Mouse (Mus musculus) heart, embryonic 13.5 days (tissue): ENCODE measurements at regions not wholly inside any gene's neighbourhood (a gene's known extent, or its start where the extent isn't known, plus 50 kb on each side); places are given as distances from the start of the nearest gene placed in this dataset.

Source experiments
- ATAC-seq: fragments of 200-750 bp; cut with Nextera tagmentation; 2 replicates; pipeline ENCODE4 v1.8.0; 2017; ENCODE audit warnings: moderate TSS enrichment; ENCODE audit not compliant: insufficient number of reproducible peaks, low FRiP score, low TSS enrichment; ENCODE audit errors: extremely low read depth
- H3K27ac ChIP-seq: fragments of 300-500 bp; sonication (generic); replicated peaks from 2 replicates; pipeline ENCODE4 v1.5.1; 2015; ENCODE audit warnings: moderate library complexity, mild to moderate bottlenecking, inconsistent platforms
- H3K27me3 ChIP-seq: fragments of 300-500 bp; sonication (generic); replicated peaks from 2 replicates; pipeline ENCODE4 v1.6.1; 2015; ENCODE audit warnings: mild to moderate bottlenecking, inconsistent platforms
- H3K36me3 ChIP-seq: fragments of 300-500 bp; sonication (generic); 2 replicates; pipeline ENCODE4 v1.6.1; 2015; ENCODE audit warnings: mild to moderate bottlenecking, inconsistent platforms
- H3K4me1 ChIP-seq: fragments of 300-500 bp; sonication (generic); 2 replicates; pipeline ENCODE4 v1.6.1; 2015; ENCODE audit warnings: inconsistent platforms
- H3K4me2 ChIP-seq: fragments of 300-500 bp; sonication (generic); 2 replicates; pipeline ENCODE4 v1.6.1; 2015; ENCODE audit warnings: inconsistent platforms, mild to moderate bottlenecking, moderate library complexity
- H3K4me3 ChIP-seq: fragments of 300-500 bp; sonication (generic); 2 replicates; pipeline ENCODE4 v1.5.1; 2015; ENCODE audit warnings: moderate library complexity, mild to moderate bottlenecking, inconsistent platforms
- H3K9ac ChIP-seq: fragments of 300-500 bp; sonication (generic); 2 replicates; pipeline ENCODE4 v1.6.1; 2015; ENCODE audit warnings: inconsistent platforms, mild to moderate bottlenecking, moderate library complexity
- H3K9me3 ChIP-seq: fragments of 300-500 bp; sonication (generic); 2 replicates; pipeline ENCODE4 v1.6.1; 2016; ENCODE audit warnings: inconsistent platforms
- WGBS: fragments of 180-500 bp; shearing (Covaris S2); methylation state at CpG from one replicate; pipeline ENCODE4 v1.1.7; 2015; ENCODE audit warnings: mixed read lengths; 5-methylcytosine and 5-hydroxymethylcytosine counted together

GRCm38 (mm10) chr7:37093721-37094120, 395.8 kb downstream of the Tshz3 start:
- Histone ChIP-seq H3K9ac (no peak overlapping the region), H3K27ac (no peak overlapping the region), H3K36me3 (no peaks in the 10 kb centered on the region), H3K4me2 (no peak overlapping the region), H3K9me3 (no peaks in the 10 kb centered on the region), H3K4me3 (no peak overlapping the region), H3K4me1 (0 out of 2 replicates have a peak, but pooled peaks cover 3% of the 10 kb centered on the region), H3K27me3 (peaks cover 13% of the 10 kb centered on the region)
- 67% methylated on average over 3 of the region's 3 CpGs for WGBS
- no peak for ATAC-seq

- Histone ChIP-seq H3K4me2 (no peak overlapping the region), H3K27me3 (peaks cover 13% of the 10 kb centered on the region), H3K9ac (no peak overlapping the region), H3K4me3 (no peak overlapping the region), H3K36me3 (no peaks in the 10 kb centered on the region), H3K4me1 (0 out of 2 replicates have a peak, but pooled peaks cover 3% of the 10 kb centered on the region), H3K27ac (no peak overlapping the region), H3K9me3 (no peaks in the 10 kb centered on the region)
- ATAC-seq = no peak
- WGBS = 55% methylated on average over 11 of the region's 11 CpGs
Measured at GRCm38 (mm10) chr7:37095839-37096238, 397.9 kb downstream of the Tshz3 start.

GRCm38 (mm10) chr7:37096291-37096690, 398.4 kb downstream of the Tshz3 start:
- Histone ChIP-seq H3K9ac (no peak overlapping the region), H3K4me2 (no peak overlapping the region), H3K27me3 (peaks cover 13% of the 10 kb centered on the region), H3K36me3 (no peaks in the 10 kb centered on the region), H3K9me3 (no peaks in the 10 kb centered on the region), H3K4me1 (0 out of 2 replicates have a peak, but pooled peaks cover 3% of the 10 kb centered on the region), H3K27ac (no peak overlapping the region), H3K4me3 (no peak overlapping the region)
- ATAC-seq = no peak
- 69% methylated on average over 5 of the region's 5 CpGs for WGBS

GRCm38 (mm10) chr7:37098950-37099349, 401.0 kb downstream of the Tshz3 start:
- peaks cover 13% of the 10 kb centered on the region for H3K27me3 ChIP-seq
- no peak overlapping the region for H3K9ac ChIP-seq
- no peak overlapping the region for H3K4me3 ChIP-seq
- H3K4me2 ChIP-seq = no peak overlapping the region
- no peak for ATAC-seq
- WGBS = 23% methylated on average over 5 of the region's 5 CpGs
- no peaks in the 10 kb centered on the region for H3K4me1 ChIP-seq
- no peak overlapping the region for H3K27ac ChIP-seq
- no peaks in the 10 kb centered on the region for H3K36me3 ChIP-seq
- H3K9me3 ChIP-seq = no peaks in the 10 kb centered on the region

- Histone ChIP-seq H3K36me3 (no peaks in the 10 kb centered on the region), H3K4me3 (no peak overlapping the region), H3K9ac (no peak overlapping the region), H3K4me1 (no peaks in the 10 kb centered on the region), H3K9me3 (no peaks in the 10 kb centered on the region), H3K27ac (no peak overlapping the region), H3K27me3 (no peaks in the 10 kb centered on the region; the same call in 1 of the 2 replicates), H3K4me2 (no peak overlapping the region)
- 84% methylated on average over 9 of the region's 9 CpGs for WGBS
- ATAC-seq = no peak
Measured at GRCm38 (mm10) chr7:37104671-37105070, 406.8 kb downstream of the Tshz3 start.

GRCm38 (mm10) chr7:37111071-37111470, 413.2 kb downstream of the Tshz3 start:
- 71% methylated on average over 6 of the region's 6 CpGs for WGBS

GRCm38 (mm10) chr7:37120776-37121175, 422.9 kb downstream of the Tshz3 start:
- Histone ChIP-seq H3K9me3 (no peaks in the 10 kb centered on the region), H3K4me3 (no peak overlapping the region), H3K4me1 (no peaks in the 10 kb centered on the region), H3K4me2 (no peak overlapping the region), H3K9ac (no peak overlapping the region), H3K27me3 (no peaks in the 10 kb centered on the region), H3K36me3 (no peaks in the 10 kb centered on the region), H3K27ac (no peak overlapping the region)
- no peak for ATAC-seq
- 70% methylated on average over 4 of the region's 4 CpGs for WGBS

More at GRCm38 (mm10) chr7:37111071-37111470, 413.2 kb downstream of the Tshz3 start:
- H3K9me3 ChIP-seq = no peaks in the 10 kb centered on the region
- H3K4me1 ChIP-seq = no peaks in the 10 kb centered on the region
- no peak overlapping the region for H3K9ac ChIP-seq
- no peak overlapping the region for H3K4me2 ChIP-seq
- no peak for ATAC-seq
- no peak overlapping the region for H3K27ac ChIP-seq
- no peaks in the 10 kb centered on the region for H3K36me3 ChIP-seq
- H3K27me3 ChIP-seq = no peaks in the 10 kb centered on the region
- H3K4me3 ChIP-seq = no peak overlapping the region

- H3K9me3 ChIP-seq = no peaks in the 10 kb centered on the region
- WGBS = 76% methylated on average over 12 of the region's 12 CpGs
Measured at GRCm38 (mm10) chr7:37140191-37140590, 442.3 kb downstream of the Tshz3 start.

GRCm38 (mm10) chr7:37142780-37143179, 444.9 kb downstream of the Tshz3 start:
- H3K4me2 ChIP-seq = no peak overlapping the region
- no peaks in the 10 kb centered on the region for H3K36me3 ChIP-seq
- 0 out of 2 replicates have a peak, but pooled peaks cover 3% of the 10 kb centered on the region for H3K27me3 ChIP-seq
- 85% methylated on average over 5 of the region's 5 CpGs for WGBS
- H3K9ac ChIP-seq = no peak overlapping the region
- H3K9me3 ChIP-seq = no peaks in the 10 kb centered on the region
- ATAC-seq = no peak
- H3K4me3 ChIP-seq = no peak overlapping the region
- H3K4me1 ChIP-seq = no peaks in the 10 kb centered on the region
- no peak overlapping the region for H3K27ac ChIP-seq

More at GRCm38 (mm10) chr7:37140191-37140590, 442.3 kb downstream of the Tshz3 start:
- H3K27me3 ChIP-seq = 0 out of 2 replicates have a peak, but pooled peaks cover 3% of the 10 kb centered on the region
- H3K9ac ChIP-seq = no peak overlapping the region
- H3K4me3 ChIP-seq = no peak overlapping the region
- no peaks in the 10 kb centered on the region for H3K4me1 ChIP-seq
- no peaks in the 10 kb centered on the region for H3K36me3 ChIP-seq
- H3K4me2 ChIP-seq = no peak overlapping the region
- H3K27ac ChIP-seq = no peak overlapping the region
- no peak for ATAC-seq

GRCm38 (mm10) chr7:37144303-37144702, 446.4 kb downstream of the Tshz3 start:
- ATAC-seq = no peak
- Histone ChIP-seq H3K36me3 (no peaks in the 10 kb centered on the region), H3K27ac (no peak overlapping the region), H3K9me3 (no peaks in the 10 kb centered on the region), H3K9ac (no peak overlapping the region), H3K4me1 (no peaks in the 10 kb centered on the region), H3K27me3 (0 out of 2 replicates have a peak, but pooled peaks cover 3% of the 10 kb centered on the region), H3K4me3 (no peak overlapping the region), H3K4me2 (no peak overlapping the region)
- WGBS = 56% methylated on average over 6 of the region's 6 CpGs

GRCm38 (mm10) chr7:37149711-37150110, 451.8 kb downstream of the Tshz3 start:
- Histone ChIP-seq H3K27ac (no peak overlapping the region), H3K9me3 (no peaks in the 10 kb centered on the region), H3K36me3 (no peaks in the 10 kb centered on the region), H3K4me2 (no peak overlapping the region), H3K4me3 (no peak overlapping the region), H3K27me3 (no peaks in the 10 kb centered on the region), H3K9ac (no peak overlapping the region), H3K4me1 (no peaks in the 10 kb centered on the region)
- 73% methylated on average over 5 of the region's 5 CpGs for WGBS
- no peak for ATAC-seq

GRCm38 (mm10) chr7:37159801-37160200, 461.9 kb downstream of the Tshz3 start:
- Histone ChIP-seq H3K9me3 (no peaks in the 10 kb centered on the region), H3K4me3 (no peak overlapping the region), H3K27ac (no peak overlapping the region), H3K4me2 (no peak overlapping the region), H3K36me3 (no peaks in the 10 kb centered on the region), H3K4me1 (no peaks in the 10 kb centered on the region), H3K9ac (no peak overlapping the region), H3K27me3 (no peaks in the 10 kb centered on the region)
- ATAC-seq = no peak
- 43% methylated on average over 8 of the region's 8 CpGs for WGBS
